Mouse (Mus musculus) erythroblast, embryonic 14.5 days (primary cell): ENCODE measurements around the gene Ubn1.

ENCODE experiments used
- GATA1 ChIP-seq: IDR thresholded peaks from 2 replicates; pipeline ENCODE4 v1.6.1; 2012; ENCODE audit warnings: low read length, inconsistent platforms, mixed read lengths
- TAL1 ChIP-seq: IDR thresholded peaks from 3 replicates; pipeline ENCODE4 v1.6.1; 2012; ENCODE audit warnings: low read length, inconsistent platforms, mixed read lengths

DNA sequence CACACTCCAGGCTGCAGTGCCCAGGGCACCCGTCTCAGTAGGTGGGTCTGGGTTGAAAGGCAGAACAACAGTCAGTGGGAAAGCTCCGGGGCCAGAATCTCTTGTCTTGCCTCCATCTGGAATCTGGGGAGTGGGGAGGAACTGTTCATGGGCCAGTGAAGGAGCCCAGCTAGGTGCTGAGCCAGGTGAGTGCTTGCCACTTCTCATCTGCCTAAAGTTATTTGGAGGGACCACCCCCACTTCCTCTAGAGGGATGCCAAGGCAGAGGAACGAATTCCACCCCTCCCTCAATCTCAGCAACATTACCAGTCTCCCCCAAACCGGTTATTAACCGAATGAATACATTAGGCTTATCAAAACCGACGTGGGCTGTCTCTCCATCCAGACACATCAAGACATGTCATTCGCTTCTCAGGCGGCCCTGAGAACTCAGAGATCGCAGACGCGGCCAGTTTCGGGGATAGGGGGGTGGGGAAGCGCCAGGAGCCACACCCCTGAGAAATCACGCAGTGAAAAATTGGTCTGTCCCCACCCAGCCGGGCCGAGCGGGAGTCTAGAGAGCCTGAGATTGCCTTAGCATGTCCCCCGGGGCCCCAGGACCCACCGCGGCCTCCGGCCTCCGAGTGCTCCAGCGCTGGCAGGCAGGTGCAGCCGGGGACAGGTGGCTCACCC lies 81.5 kb downstream of the Ubn1 start:
- TF ChIP-seq TAL1 (no peak), GATA1 (no peak)
